Mouse (Mus musculus) fibroblast of lung, adult 2 months (primary cell): ENCODE results near the gene Adarb2.

Experiments
- DNase-seq: peaks from one replicate; pipeline ENCODE4 v3.0.0-alpha.2; 2011; ENCODE audit warnings: low read depth

Adarb2 gene

GRCm38 (mm10) chr13:8202681-8203476 is at the start of gene Adarb2:
Gene Adarb2 (plus strand): TSS chr13:8202866.
- no peak for DNase-seq

DNA sequence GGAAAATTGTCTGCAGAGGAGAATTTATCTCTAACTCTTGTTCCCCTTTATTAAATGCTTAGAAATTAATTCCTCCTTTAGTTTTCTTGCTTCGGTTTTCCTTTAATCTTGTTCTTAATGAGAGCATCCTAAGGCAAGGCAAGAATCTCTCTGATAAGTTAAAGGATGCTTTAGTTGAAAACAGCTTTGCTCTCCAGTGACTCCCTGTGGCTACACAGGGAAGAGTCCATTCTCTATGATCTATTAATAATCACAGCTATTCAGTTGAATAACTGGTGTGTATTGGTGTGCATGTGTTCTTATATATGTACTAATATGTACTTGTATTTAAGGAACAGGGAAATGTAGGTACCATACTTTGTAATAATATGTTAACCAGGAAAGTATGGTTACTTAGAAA is 28.9 kb upstream of the Adarb2 start:
- no peak for DNase-seq

GRCm38 (mm10) chr13:8191977-8192376 is 10.7 kb upstream of the Adarb2 start:
- no peak for DNase-seq

- DNase-seq: no peak
These were observed 3.3 kb upstream of the Adarb2 start for GRCm38 (mm10) chr13:8199186-8199880.

- no peak for DNase-seq
These were observed 779 bp downstream of the Adarb2 start for GRCm38 (mm10) chr13:8203477-8203813.

- no peak for DNase-seq
These were observed 4.7 kb downstream of the Adarb2 start for GRCm38 (mm10) chr13:8207337-8207736.

DNA sequence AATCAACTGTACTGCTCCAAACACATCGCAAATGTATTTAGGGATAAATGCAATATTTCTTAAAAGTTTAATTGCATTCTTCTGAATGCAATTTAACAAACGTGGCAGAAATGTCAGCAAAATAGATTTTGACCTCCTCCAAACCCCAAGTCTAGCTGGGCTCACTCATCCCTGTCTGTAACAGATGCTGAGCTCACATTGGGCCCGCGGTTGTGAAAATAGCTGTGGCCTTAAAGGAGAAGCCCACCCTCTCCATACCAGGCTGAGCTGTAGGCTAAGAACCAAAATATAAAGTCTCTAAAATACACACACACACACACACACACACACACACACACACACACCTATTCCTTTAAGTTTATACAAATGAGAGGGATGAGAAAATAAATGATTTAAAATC is 8.1 kb downstream of the Adarb2 start:
- DNase-seq: no peak

DNA sequence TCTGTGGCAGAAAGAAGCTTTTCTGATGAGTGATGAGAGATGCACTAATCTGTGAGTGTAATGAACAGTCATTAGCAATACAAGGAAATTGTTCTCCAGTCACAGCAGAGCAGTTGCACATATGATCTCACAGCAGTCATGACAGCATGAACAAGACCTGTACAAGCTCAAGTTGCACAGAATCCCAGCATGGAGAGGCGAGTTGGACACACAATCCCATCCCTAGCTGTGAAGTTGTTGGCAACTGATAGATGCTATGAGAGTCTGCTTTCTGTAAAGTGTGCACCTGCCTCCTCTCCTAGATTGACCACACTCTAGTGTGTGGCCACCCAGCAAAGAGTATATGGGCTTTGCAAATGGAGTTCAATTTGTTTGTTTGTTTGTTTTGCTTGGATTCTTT is 36.2 kb downstream of the Adarb2 start:
- DNase-seq: no peak

- no peak for DNase-seq
These were observed 45.5 kb downstream of the Adarb2 start for GRCm38 (mm10) chr13:8248016-8248667.

- DNase-seq: no peak
These were observed 69.7 kb downstream of the Adarb2 start for GRCm38 (mm10) chr13:8272158-8272945.

GRCm38 (mm10) chr13:8283116-8283515 is 80.5 kb downstream of the Adarb2 start:
- DNase-seq: no peak

DNA sequence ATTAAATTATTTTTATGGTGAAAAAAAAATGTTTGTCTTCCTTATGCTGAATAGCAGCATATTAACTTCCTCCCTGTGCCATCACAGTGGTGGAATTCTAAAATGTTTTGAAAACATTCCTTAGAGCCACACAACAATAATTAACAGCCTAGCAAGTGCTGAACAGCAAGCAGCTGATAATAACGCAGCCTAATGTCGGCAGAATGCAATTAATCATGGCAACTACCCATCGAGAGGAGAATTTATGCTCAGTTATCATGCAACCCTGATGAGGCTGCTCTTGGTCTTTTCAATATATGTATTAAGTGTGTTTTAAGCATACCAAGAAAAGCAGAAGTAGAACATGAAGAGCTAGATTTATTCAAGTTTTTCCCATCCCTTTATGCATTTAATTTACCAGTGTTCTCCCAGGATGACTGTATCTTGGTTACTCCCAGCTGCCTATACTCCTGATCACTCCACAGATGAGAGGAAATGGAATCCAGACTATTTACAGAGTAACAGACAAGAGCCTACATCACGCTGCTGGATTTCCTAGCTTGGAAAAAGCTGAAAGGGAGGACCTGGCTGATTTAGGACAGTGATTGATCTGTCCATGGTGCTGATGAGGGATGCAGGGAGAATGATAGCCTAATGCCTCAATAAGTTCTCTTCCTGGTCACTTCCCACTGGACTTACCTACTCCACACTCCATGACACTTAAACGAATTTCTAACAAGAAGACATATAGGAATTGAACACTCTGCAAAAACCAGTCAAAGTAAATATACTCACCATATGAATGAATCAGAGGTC is 113.9 kb downstream of the Adarb2 start:
- no peak for DNase-seq

- DNase-seq: no peak
These were observed 131.2 kb downstream of the Adarb2 start for GRCm38 (mm10) chr13:8333589-8334455.

DNA sequence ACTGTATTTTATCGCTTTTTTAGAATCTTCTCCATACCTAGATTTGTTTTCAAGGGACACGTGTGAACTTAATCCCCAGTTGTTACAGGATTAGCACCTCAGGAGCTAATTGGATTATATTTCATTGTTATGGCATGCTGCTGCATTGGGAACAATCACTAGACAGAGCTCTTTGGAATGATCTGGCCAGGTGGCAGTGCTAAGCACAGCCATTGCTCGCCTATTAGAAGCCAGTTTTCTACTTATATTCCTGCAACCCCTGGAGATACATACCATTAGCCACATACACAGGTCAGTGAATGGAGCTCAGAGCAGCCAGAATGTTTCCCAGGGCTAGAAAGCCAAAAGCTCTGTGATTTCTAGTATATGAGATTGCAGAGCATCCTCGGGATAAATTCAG is 131.9 kb downstream of the Adarb2 start:
- no peak for DNase-seq

DNA sequence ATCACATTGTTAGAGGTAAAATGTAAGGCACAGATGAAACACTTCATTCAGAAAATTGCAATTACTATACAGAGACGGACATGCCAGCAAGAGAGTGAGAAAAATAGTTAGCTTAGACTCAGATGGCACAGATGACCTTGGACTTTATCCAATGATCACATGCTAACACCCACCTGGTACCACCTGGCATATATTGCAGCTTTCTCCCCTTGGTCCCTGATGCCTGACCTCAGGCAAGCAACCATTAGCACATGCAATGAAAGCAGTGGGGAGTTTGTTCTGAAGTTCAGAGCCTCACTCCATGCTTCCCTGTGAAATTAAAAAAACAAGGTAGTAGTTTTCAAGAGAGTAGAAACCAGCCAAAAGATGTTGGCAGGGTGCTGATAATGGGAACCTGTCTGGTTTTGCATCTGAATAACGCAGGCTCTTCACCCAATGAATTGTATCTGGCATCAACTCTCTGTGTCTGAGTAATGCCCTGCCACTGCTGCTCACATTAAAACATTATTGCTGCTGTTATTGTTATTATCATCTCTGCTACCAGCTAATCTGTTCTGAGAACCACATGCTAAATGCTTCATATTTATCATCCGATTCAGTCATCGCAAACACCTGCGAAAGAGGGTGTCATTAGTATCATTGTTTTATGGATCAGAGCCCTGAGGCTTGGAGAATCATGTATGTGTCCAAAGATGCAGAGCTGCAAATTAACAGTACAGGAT is 138.6 kb downstream of the Adarb2 start:
- no peak for DNase-seq

GRCm38 (mm10) chr13:8347147-8347546 is 144.5 kb downstream of the Adarb2 start:
- no peak for DNase-seq

DNA sequence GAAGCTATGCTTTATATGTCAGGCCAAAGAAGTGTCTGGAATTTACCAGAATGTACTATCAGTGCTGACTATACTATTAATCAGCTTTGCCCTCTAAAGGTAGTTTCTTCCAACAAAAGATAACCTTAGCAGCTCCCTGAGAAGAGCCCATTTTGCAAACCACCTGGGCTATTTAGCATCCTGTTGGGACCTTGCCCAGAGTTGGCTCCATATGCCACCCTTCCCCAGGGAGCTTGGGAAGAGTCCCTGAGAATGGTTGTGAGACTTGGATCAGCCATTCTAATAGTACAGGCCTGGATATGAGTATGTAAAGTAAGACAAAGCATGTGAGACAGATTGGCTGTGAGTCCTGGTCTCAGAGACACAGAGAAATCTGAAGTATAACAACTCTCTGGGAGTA is 149.7 kb downstream of the Adarb2 start:
- no peak for DNase-seq

DNA sequence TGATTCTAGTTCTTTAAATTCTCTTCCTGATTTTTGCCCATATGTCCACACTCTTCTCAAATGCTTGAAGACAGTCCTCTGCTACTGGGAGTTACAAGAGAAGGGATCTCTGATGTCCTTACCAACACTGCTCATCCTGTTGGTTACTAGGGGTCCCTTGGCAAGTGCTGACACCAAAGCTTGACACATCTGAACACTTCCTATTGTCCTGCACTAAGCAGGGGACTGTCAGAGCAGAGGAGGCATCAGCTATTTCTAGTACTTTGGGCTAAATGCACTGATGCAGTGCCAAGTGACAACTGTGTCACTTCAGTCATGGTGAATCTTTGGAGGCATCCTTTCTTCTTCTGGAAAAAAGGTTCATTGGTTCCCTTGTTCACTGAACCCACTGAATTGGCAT is 150.3 kb downstream of the Adarb2 start:
- no peak for DNase-seq

- no peak for DNase-seq
These were observed 162.9 kb downstream of the Adarb2 start for GRCm38 (mm10) chr13:8365523-8365922.

- DNase-seq: no peak
These were observed 163.4 kb downstream of the Adarb2 start for GRCm38 (mm10) chr13:8366087-8366486.
